Mouse (Mus musculus) urinary bladder, postnatal 0 days (tissue): Measurements from ENCODE around the gene Usp12. TPM values are rescaled to one million over a fixed set of nuclear protein-coding genes. Genes with fewer than 3 reads are reported as not detected.

ENCODE experiments used
- polyA plus RNA-seq: library from polyadenylated mRNA; unstranded; fragments of >200 nt; fragmentation: Nextera tagmentation; extraction: Ambion mirVana; gene quantifications from 2 replicates; pipeline ENCODE4 v1.2.1, GENCODE M21; 2015

Usp12 gene
- polyA plus RNA-seq = 10.2 and 12.3 TPM in 2 replicates

GRCm38 (mm10) chr5:146794853-146795252 is at the start of gene Usp12:
TSS of gene Usp12 (minus strand) at chr5:146795006.

GRCm38 (mm10) chr5:146832769-146833448 is 38.1 kb upstream of the Usp12 start, which contains the start of gene Rpl21:
TSS of gene Rpl21 (plus strand) at chr5:146832890.

Other genes starting within 250 kb of the Usp12 start
- not detected in 2 replicates for gene Gm3415, start 238.9 kb downstream of the Usp12 start, polyA plus RNA-seq
- not detected in 2 replicates for gene Gpr12, start 209.8 kb downstream of the Usp12 start, polyA plus RNA-seq
- gene Rpl21, start 37.9 kb upstream of the Usp12 start, polyA plus RNA-seq = 468 and 481 TPM in 2 replicates
- 35.0 and 37.7 TPM in 2 replicates for gene Rasl11a, start 50.1 kb upstream of the Usp12 start, polyA plus RNA-seq
- 61.4 and 67.3 TPM in 2 replicates for gene Gtf3a, start 153.7 kb upstream of the Usp12 start, polyA plus RNA-seq
- gene Mtif3, start 168.8 kb upstream of the Usp12 start, polyA plus RNA-seq = 14.8 and 20.1 TPM in 2 replicates